Mouse (Mus musculus): ENCODE results near the gene Noxo1.

GRCm38 (mm10) chr17:24646381-24646780 is 49.7 kb upstream of the Noxo1 start:
- TF ChIP-seq CTCF (IDR thresholded peaks at IDR 0.05; ENCODE audit: low read depth), result no peak
- TF ChIP-seq EP300 (IDR thresholded peaks at IDR 0.05; ENCODE audit: low read depth), result no peak
